Mouse (Mus musculus): ENCODE measurements around the gene Dmxl2.
A peak's percentile ranks its signal among the peaks of the same experiment; 100 is the strongest.

Gene Dmxl2

GRCm38 (mm10) chr9:54499791-54500190 is 1.6 kb downstream of the Dmxl2 start:
- no peak for DNase-seq (ENCODE audit: low read depth, low spot score)

GRCm38 (mm10) chr9:54499291-54499690 is 2.1 kb downstream of the Dmxl2 start:
- no peak for DNase-seq (ENCODE audit: low read depth, low spot score)

DNA sequence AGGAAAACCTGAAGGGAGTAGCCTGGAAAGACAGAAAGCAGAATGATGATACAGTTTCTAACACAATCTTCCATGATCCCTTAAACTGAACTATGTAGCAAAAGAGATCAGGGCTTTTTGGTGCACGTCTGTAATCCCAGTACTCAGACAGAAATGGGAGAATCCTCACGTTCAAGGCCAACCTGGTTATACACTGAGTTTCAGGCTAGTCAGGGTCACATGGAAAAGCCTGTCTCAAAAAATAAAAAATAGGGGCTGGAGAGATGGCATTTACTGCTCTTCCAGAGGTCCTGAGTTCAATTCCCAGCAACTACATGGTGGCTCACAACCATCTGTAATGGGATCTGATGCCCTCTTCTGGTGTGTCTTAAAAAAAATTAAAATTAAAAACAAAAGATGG is 11.0 kb downstream of the Dmxl2 start:
- no peak for DNase-seq (ENCODE audit: low read depth, low spot score)

DNA sequence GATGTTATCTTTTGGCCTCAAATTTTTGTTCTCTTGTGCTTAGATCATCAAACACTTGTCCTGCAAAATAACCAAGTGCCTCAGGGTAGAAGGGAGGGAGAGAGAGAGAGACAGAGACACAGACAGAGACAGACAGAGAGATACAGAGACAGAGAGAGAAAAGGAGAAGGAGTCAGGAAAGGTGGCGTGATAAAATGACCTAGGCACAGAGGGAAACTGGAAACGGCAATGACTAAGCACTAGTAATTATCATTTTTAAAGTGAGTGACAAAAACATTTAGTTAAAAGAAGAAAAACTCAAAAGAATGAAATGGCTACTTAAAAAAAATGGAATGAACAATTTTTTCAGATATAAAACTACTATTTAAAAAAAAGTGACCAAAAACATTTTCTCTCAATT is 11.8 kb downstream of the Dmxl2 start:
- no peak for DNase-seq (ENCODE audit: low read depth, low spot score)

- DNase-seq (ENCODE audit: low read depth, low spot score), result no peak
These were observed 16.5 kb downstream of the Dmxl2 start for GRCm38 (mm10) chr9:54484927-54485326.

GRCm38 (mm10) chr9:54483215-54483614 is 18.2 kb downstream of the Dmxl2 start:
- DNase-seq (ENCODE audit: low read depth, low spot score), result no peak

DNA sequence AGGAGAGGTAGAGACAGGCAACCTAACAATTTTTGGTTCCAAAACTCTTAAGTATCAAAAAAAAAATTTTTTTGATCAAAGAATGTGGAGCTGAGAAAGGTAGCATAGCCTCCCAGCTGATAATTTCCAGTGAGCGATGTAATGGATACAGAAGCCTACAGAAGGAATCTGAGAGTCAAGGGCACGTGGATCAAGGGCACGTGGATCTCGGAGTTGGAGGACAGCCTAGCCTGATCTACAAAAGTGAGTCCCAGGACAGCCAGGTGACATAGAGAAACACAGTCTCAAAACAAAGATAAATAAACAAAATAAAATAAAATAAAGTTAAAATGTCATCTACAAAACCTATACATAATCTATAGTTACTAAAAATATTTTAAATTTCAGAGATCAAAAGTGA is 18.7 kb downstream of the Dmxl2 start:
- DNase-seq (ENCODE audit: low read depth, low spot score), result no peak

DNA sequence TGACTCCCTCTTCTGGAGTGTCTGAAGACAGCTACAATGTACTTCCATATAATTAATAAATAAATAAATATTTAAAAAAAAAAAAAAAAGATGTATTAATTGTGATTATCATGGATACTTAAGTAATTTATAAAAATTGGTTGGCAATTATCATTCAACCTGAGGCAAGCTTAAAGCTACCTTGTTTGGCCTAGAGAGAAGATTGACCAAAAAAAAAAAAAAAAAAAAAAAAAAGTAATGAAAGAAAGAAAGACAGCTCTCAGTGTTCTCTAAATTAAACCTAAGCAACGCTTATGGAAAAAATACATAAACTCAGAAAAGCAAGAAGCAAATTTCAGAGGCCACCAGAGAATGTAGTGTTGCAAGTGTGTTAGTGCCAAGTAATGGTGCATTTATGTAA is 22.4 kb downstream of the Dmxl2 start:
- DNase-seq (ENCODE audit: low read depth, low spot score), result no peak

DNA sequence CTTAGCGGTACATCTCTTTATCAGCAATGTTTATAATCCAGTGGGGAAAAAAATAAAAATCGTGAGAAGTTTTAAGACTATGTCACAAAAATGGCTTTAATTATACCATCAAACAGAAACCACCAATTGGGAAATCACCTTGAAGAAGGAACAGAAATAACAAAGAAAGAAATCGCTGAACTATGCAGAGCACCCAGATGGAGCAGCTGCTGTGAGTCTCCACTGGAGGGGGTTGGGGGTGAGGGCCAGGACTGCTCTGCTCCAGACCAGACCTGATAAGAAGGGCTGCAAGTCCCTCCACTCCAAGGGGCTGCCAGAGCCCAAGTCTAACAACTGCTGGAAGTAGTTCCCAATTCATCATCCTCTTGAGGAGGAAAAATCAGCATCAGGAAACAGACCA is 23.3 kb downstream of the Dmxl2 start:
- peak; percentile 87 for DNase-seq (ENCODE audit: low read depth, low spot score)

- DNase-seq (ENCODE audit: low read depth, low spot score), result peak; percentile 19
These were observed 26.9 kb downstream of the Dmxl2 start for GRCm38 (mm10) chr9:54474546-54474945.

DNA sequence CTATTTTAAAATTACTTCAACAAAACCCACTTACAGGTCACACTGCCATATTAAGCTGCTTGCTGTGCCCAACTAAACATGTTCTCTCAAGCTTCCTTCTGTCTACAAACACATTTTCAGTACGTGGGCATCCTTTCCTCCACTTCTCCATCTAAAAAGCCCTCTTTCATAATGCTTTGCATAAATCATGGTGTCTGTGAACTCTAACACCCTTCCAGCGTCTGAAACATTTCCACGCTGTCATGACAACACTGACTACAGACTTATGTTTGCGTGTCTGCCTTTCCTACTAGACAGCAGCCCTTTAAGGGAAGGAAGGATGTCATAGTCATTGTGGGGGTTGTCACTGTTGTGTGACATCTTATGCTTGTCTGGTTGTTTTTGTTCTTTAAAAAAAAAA is 27.4 kb downstream of the Dmxl2 start:
- peak; percentile 27 for DNase-seq (ENCODE audit: low read depth, low spot score)

DNA sequence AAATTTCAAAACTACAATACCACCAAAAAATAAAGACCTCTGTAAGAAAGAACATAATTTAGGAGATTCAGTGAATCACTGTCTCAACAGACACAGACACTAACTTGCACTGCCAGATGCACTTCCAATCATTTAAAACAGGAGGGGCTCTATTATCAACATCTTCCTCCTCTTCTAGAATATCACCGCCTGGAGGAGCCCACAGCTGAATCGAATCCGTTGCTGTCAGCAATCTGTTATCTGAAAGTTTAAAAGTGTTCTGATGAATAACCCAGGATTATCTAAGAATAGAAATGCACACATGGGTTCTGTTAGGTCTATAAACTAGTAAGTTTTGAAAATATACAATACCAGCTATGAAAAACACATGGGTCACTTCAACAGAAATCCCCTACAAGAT is 28.6 kb downstream of the Dmxl2 start:
- DNase-seq (ENCODE audit: low read depth, low spot score), result no peak

DNA sequence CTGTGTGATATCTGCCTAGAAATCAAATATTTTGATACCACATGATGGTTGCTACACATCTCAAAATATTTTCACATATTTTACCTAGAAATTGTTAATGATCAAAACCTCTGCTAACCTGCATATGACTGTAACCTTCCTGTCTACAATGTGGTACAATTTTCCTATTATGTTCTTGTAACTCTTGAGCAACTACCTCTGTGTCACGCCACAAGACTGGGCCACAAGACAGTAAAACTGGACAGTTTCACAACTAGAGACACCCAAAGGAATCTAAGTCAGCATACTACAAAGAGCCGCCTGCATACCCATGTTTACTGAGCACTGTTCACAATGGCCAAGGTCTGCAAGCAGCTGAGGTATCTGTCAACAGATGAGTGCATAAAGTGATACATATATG is 32.1 kb downstream of the Dmxl2 start:
- no peak for DNase-seq (ENCODE audit: low read depth, low spot score)

- no peak for DNase-seq (ENCODE audit: low read depth, low spot score)
These were observed 33.9 kb downstream of the Dmxl2 start for GRCm38 (mm10) chr9:54467433-54467933.

- no peak for DNase-seq (ENCODE audit: low read depth, low spot score)
These were observed 37.9 kb downstream of the Dmxl2 start for GRCm38 (mm10) chr9:54463483-54464054.

DNA sequence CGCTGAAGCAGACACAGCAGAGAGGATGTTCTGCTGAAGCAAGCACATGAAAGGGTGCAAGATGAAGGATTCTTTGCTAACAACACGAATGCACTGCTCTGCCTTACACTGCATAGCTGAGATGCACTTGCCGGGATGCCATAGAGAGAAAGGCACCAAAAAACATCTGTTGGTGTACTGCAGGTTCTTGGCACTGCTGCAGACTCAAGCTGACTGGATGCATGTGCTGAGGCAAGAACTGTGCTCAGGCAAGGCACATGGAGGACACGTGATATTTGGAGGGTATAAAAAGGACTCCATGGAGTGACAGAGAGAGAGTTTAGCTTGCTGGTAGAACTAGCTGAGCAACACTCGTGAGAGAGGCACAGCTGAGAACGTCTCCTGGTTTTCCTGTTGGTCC is 62.4 kb downstream of the Dmxl2 start:
- no peak for DNase-seq (ENCODE audit: low read depth, low spot score)

GRCm38 (mm10) chr9:54438246-54438645 is 63.2 kb downstream of the Dmxl2 start:
- peak; percentile 70 for DNase-seq (ENCODE audit: low read depth, low spot score)

- peak; percentile 36 for DNase-seq (ENCODE audit: low read depth, low spot score)
These were observed 85.2 kb downstream of the Dmxl2 start for GRCm38 (mm10) chr9:54416238-54416637.

DNA sequence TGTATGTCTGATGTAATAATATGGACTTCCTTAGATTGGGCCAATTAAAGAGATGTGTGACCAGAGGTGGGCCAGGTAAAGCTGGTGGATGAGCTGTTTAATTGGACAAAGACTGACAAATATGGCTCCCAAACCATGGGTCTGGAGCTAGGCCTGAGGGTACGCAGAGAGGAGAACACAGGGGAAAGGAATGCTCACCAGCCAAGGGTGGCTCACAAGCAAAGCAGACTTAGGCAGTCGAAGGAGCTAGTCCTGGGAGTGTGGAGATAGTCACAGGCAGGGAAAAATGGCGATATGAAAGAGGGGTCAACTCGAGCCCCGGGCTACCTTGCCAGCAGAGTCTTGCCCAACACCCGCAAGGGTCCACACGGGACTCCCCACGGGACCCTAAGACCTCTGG is 144.7 kb downstream of the Dmxl2 start:
- DNase-seq (ENCODE audit: low read depth, low spot score), result no peak

DNA sequence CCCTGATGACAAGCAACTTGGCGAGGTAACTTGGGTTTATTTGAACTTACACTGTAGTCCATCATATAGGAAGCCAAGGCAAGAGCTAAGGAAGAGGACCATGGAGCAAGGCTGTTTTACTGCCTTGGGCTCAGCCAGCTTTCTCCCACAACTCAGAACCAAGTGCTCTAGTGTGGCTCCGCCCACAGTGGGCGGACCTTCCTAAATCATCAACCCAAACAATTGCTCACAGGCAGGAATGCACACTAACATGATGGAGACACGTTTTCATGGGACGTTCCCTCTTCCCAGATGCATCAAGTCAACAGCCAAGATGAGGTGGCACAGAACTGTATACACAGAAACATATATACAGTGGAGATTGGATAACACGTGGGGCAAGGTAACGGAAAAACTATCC is 159.4 kb downstream of the Dmxl2 start:
- no peak for DNase-seq (ENCODE audit: low read depth, low spot score)

DNA sequence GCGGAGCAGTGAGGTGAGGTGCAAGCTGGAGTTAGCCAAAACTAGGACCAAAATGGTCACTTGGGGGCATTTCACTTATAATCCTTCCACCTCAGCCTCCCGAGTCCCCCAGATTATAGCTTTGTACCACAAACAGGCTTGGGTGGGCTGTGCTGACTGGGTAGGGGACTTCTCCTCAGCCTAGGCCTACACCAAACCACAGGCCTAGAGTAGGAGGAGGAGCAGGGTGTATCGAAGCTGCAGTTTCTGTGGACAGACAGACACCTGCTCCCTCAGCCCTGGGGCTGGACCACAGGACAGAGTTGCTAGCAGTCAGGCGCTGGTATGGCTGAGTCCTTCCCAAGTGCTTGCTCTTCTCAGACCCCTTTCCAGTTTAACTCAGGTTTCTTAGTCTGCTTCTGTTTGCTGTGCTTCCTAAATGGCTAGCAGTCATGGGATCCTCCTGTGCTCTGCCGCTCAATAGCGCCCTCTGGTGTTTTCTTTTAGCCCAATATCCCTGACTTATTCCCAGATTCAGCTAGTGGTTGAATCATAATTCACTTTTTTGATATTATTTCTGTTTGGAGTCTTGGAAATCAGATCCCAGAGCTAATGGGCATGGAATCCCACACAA is 164.8 kb downstream of the Dmxl2 start:
- DNase-seq (ENCODE audit: low read depth, low spot score), result peak; percentile 37

DNA sequence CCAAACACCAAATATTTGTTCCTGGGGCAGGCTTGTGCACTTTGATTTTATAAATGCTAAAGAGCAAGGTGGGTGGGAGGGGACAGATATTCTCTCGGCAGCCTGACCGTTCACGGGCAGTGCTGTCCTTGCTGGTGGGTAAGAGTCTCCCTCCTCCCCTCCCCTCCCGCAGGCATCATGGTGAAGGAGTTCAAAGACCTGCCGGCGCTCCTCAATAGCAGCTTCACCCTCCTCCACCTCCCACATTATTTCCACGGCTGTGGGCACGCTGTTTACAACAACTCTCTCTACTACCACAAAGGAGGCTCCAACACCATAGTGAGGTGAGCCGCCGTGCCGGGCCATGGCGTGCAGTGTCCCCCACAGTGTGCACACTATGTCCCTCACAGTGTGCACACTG is 165.8 kb downstream of the Dmxl2 start:
- no peak for DNase-seq (ENCODE audit: low read depth, low spot score)

GRCm38 (mm10) chr9:54329201-54329600 is 172.2 kb downstream of the Dmxl2 start:
- no peak for DNase-seq (ENCODE audit: low read depth, low spot score)

DNA sequence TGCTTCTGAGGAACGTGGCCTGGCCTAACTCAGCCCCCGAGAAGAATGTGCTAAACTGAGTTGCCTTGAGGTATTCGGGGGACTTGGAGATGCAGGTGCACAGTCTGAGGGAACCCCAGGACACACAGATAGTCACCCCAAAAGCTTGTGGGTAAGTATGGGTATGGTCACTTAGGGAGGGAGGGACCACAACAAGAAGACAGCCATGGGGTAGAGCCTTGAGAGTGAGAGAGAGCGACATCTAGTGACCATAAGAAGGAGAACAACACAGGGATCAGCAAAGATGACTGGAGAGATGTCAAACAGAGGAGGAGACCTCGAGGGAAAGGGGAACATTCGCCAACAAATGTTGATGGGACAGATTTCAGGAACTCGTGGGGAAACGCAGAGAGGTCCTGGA is 178.0 kb downstream of the Dmxl2 start:
- DNase-seq (ENCODE audit: low read depth, low spot score), result peak; percentile 41

Data from A20 (cell line).